Mouse (Mus musculus) forebrain, embryonic 13.5 days (tissue): ENCODE measurements around the gene Ptpra. TPM values are rescaled to one million over a fixed set of nuclear protein-coding genes. Genes with fewer than 3 reads are reported as not detected.

Source experiments
- ATAC-seq: fragments of 200-750 bp; cut with Nextera tagmentation; 2 replicates; pipeline ENCODE4 v1.8.0; 2017
- H3K27ac ChIP-seq: fragments of 300-500 bp; sonication (generic); 2 replicates; pipeline ENCODE4 v1.5.1; 2015; ENCODE audit warnings: inconsistent platforms, mild to moderate bottlenecking, moderate library complexity
- H3K27me3 ChIP-seq: fragments of 300-500 bp; sonication (generic); 2 replicates; pipeline ENCODE4 v1.6.1; 2015; ENCODE audit warnings: mild to moderate bottlenecking, inconsistent platforms
- H3K36me3 ChIP-seq: fragments of 300-500 bp; sonication (generic); 2 replicates; pipeline ENCODE4 v1.6.1; 2015; ENCODE audit warnings: mild to moderate bottlenecking, inconsistent platforms; ENCODE audit not compliant: poor library complexity, severe bottlenecking
- H3K4me1 ChIP-seq: fragments of 300-500 bp; sonication (generic); 2 replicates; pipeline ENCODE4 v1.6.1; 2015; ENCODE audit warnings: inconsistent platforms
- H3K4me2 ChIP-seq: fragments of 300-500 bp; sonication (generic); 2 replicates; pipeline ENCODE4 v1.6.1; 2015; ENCODE audit warnings: inconsistent platforms, mild to moderate bottlenecking, moderate library complexity
- H3K4me3 ChIP-seq: fragments of 300-500 bp; sonication (generic); 2 replicates; pipeline ENCODE4 v1.5.1; 2015; ENCODE audit warnings: mild to moderate bottlenecking, inconsistent platforms
- H3K9ac ChIP-seq: fragments of 300-500 bp; sonication (generic); 2 replicates; pipeline ENCODE4 v1.6.1; 2015; ENCODE audit warnings: mild to moderate bottlenecking, inconsistent platforms
- H3K9me3 ChIP-seq: fragments of 300-500 bp; sonication (generic); replicated peaks from 2 replicates; pipeline ENCODE4 v1.6.1; 2016; ENCODE audit warnings: inconsistent platforms
- WGBS: fragments of 180-500 bp; shearing (Covaris S2); methylation state at CpG from one replicate; pipeline ENCODE4 v1.1.7; 2015; 5-methylcytosine and 5-hydroxymethylcytosine counted together
- polyA plus RNA-seq: library from polyadenylated mRNA; unstranded; fragments of >200 nt; fragmentation: Nextera tagmentation; extraction: Ambion mirVana; gene quantifications from 2 replicates; pipeline ENCODE4 v1.2.1, GENCODE M21; 2015

Gene Ptpra
- polyA plus RNA-seq, 1 experiment from 2014 or later, result 120 TPM

- peak; percentile 31; the same call in 1 of the 2 replicates for ATAC-seq
- no peaks in the 10 kb centered on the region for H3K9me3 ChIP-seq
- H3K4me2 ChIP-seq, result peak overlapping the region; percentile 75
- H3K4me1 ChIP-seq, result peaks cover 37% of the 10 kb centered on the region
- H3K36me3 ChIP-seq, result peaks cover 17% of the 10 kb centered on the region
- H3K4me3 ChIP-seq, result peak overlapping the region; percentile 67
- H3K27ac ChIP-seq, result no peak overlapping the region
- 10% methylated on average over 17 of the region's 17 CpGs for WGBS
- peak overlapping the region; percentile 90 for H3K9ac ChIP-seq
- H3K27me3 ChIP-seq, result peaks cover 10% of the 10 kb centered on the region
Measured at GRCm38 (mm10) chr2:130449021-130449793, 871 bp upstream of the Ptpra start.

GRCm38 (mm10) chr2:130450434-130450796 lies 337 bp downstream of the Ptpra start:
- Histone ChIP-seq H3K4me1 (peaks cover 47% of the 10 kb centered on the region), H3K4me2 (peak overlapping the region; percentile 75), H3K36me3 (peaks cover 7% of the 10 kb centered on the region; the same call in 1 of the 2 replicates), H3K27ac (peak overlapping the region; percentile 84), H3K9me3 (no peaks in the 10 kb centered on the region), H3K4me3 (peak overlapping the region; percentile 67), H3K27me3 (peaks cover 10% of the 10 kb centered on the region), H3K9ac (peak overlapping the region; percentile 90)
- ATAC-seq, result peak; percentile 88
- WGBS, result under 1% methylated on average over 45 of the region's 47 CpGs

- H3K27ac ChIP-seq, result no peak overlapping the region
- ATAC-seq, result no peak
- WGBS, result 62% methylated on average over 14 of the region's 14 CpGs
- no peaks in the 10 kb centered on the region for H3K36me3 ChIP-seq
- peak overlapping the region; percentile 90 for H3K9ac ChIP-seq
- peaks cover 10% of the 10 kb centered on the region for H3K27me3 ChIP-seq
- peak overlapping the region; percentile 75 for H3K4me2 ChIP-seq
- peak overlapping the region; percentile 67 for H3K4me3 ChIP-seq
- H3K4me1 ChIP-seq, result peaks cover 53% of the 10 kb centered on the region
- H3K9me3 ChIP-seq, result no peaks in the 10 kb centered on the region
Measured at GRCm38 (mm10) chr2:130451086-130451726, 1.1 kb downstream of the Ptpra start.

- Histone ChIP-seq H3K9me3 (no peaks in the 10 kb centered on the region), H3K27me3 (peaks cover 10% of the 10 kb centered on the region), H3K27ac (no peak overlapping the region), H3K36me3 (no peaks in the 10 kb centered on the region), H3K9ac (peak overlapping the region; percentile 90), H3K4me3 (peak overlapping the region; percentile 67), H3K4me1 (peaks cover 55% of the 10 kb centered on the region), H3K4me2 (peak overlapping the region; percentile 75)
- 75% methylated on average over 3 of the region's 3 CpGs for WGBS
- no peak for ATAC-seq
Measured at GRCm38 (mm10) chr2:130451727-130452090, 1.6 kb downstream of the Ptpra start.

GRCm38 (mm10) chr2:130452266-130452665 lies 2.2 kb downstream of the Ptpra start:
- ATAC-seq, result no peak
- H3K36me3 ChIP-seq, result no peaks in the 10 kb centered on the region
- H3K9ac ChIP-seq, result peak overlapping the region; percentile 90; the same call in 1 of the 2 replicates
- no peak overlapping the region for H3K27ac ChIP-seq
- peaks cover 10% of the 10 kb centered on the region for H3K27me3 ChIP-seq
- WGBS, result 60% methylated on average over 2 of the region's 2 CpGs
- 0 out of 2 replicates have a peak overlapping the region, but pooled peaks have one; percentile 67 for H3K4me3 ChIP-seq
- H3K9me3 ChIP-seq, result no peaks in the 10 kb centered on the region
- peaks cover 55% of the 10 kb centered on the region for H3K4me1 ChIP-seq
- no peak overlapping the region; the same call in 1 of the 2 replicates for H3K4me2 ChIP-seq

GRCm38 (mm10) chr2:130453421-130453820 lies 3.3 kb downstream of the Ptpra start:
- 65% methylated on average over 6 of the region's 6 CpGs for WGBS
- Histone ChIP-seq H3K36me3 (no peaks in the 10 kb centered on the region), H3K4me3 (no peak overlapping the region), H3K27me3 (peaks cover 5% of the 10 kb centered on the region), H3K9me3 (no peaks in the 10 kb centered on the region), H3K4me1 (peaks cover 55% of the 10 kb centered on the region), H3K9ac (no peak overlapping the region), H3K27ac (no peak overlapping the region), H3K4me2 (no peak overlapping the region)
- no peak for ATAC-seq

GRCm38 (mm10) chr2:130454748-130455370 lies 4.8 kb downstream of the Ptpra start:
- Histone ChIP-seq H3K36me3 (no peaks in the 10 kb centered on the region), H3K4me1 (peaks cover 47% of the 10 kb centered on the region), H3K4me2 (no peak overlapping the region), H3K9me3 (no peaks in the 10 kb centered on the region), H3K9ac (no peak overlapping the region), H3K27me3 (no peaks in the 10 kb centered on the region), H3K27ac (no peak overlapping the region), H3K4me3 (no peak overlapping the region)
- 72% methylated on average over 6 of the region's 6 CpGs for WGBS
- ATAC-seq, result no peak

- 91% methylated on average over 3 of the region's 3 CpGs for WGBS
- H3K9me3 ChIP-seq, result no peaks in the 10 kb centered on the region
- H3K27ac ChIP-seq, result no peak overlapping the region
- no peak overlapping the region for H3K4me2 ChIP-seq
- H3K27me3 ChIP-seq, result no peaks in the 10 kb centered on the region
- H3K9ac ChIP-seq, result no peak overlapping the region
- H3K4me1 ChIP-seq, result peaks cover 32% of the 10 kb centered on the region
- no peak overlapping the region for H3K4me3 ChIP-seq
- ATAC-seq, result no peak
- no peaks in the 10 kb centered on the region for H3K36me3 ChIP-seq
Measured at GRCm38 (mm10) chr2:130457871-130458270, 7.8 kb downstream of the Ptpra start.

- ATAC-seq, result no peak
- no peak overlapping the region for H3K4me3 ChIP-seq
- peaks cover 21% of the 10 kb centered on the region for H3K4me1 ChIP-seq
- H3K9ac ChIP-seq, result no peak overlapping the region
- WGBS, result 93% methylated on average over 3 of the region's 3 CpGs
- no peaks in the 10 kb centered on the region for H3K9me3 ChIP-seq
- no peak overlapping the region for H3K27ac ChIP-seq
- H3K27me3 ChIP-seq, result no peaks in the 10 kb centered on the region
- no peak overlapping the region for H3K4me2 ChIP-seq
- H3K36me3 ChIP-seq, result no peaks in the 10 kb centered on the region
Measured at GRCm38 (mm10) chr2:130459576-130459975, 9.5 kb downstream of the Ptpra start.

GRCm38 (mm10) chr2:130461287-130462071 lies 11.4 kb downstream of the Ptpra start:
- no peaks in the 10 kb centered on the region for H3K27me3 ChIP-seq
- no peak for ATAC-seq
- H3K36me3 ChIP-seq, result no peaks in the 10 kb centered on the region
- no peak overlapping the region for H3K9ac ChIP-seq
- 73% methylated on average over 15 of the region's 15 CpGs for WGBS
- no peak overlapping the region for H3K4me3 ChIP-seq
- H3K9me3 ChIP-seq, result no peaks in the 10 kb centered on the region
- H3K4me2 ChIP-seq, result no peak overlapping the region
- 0 out of 2 replicates have a peak, but pooled peaks cover 7% of the 10 kb centered on the region for H3K4me1 ChIP-seq
- no peak overlapping the region for H3K27ac ChIP-seq

GRCm38 (mm10) chr2:130466438-130466837 lies 16.4 kb downstream of the Ptpra start:
- Histone ChIP-seq H3K4me2 (no peak overlapping the region), H3K9me3 (no peaks in the 10 kb centered on the region), H3K27ac (no peak overlapping the region), H3K36me3 (no peaks in the 10 kb centered on the region), H3K27me3 (no peaks in the 10 kb centered on the region), H3K4me3 (no peak overlapping the region), H3K4me1 (peaks cover 28% of the 10 kb centered on the region), H3K9ac (no peak overlapping the region)
- ATAC-seq, result no peak
- 87% methylated on average over 1 of the region's 1 CpGs for WGBS
